Mouse (Mus musculus) regulatory T cell (primary cell): ENCODE measurements around the gene Ano10.
"Not testable (repeated sequence)": the region's sequence is repeated elsewhere in the genome, so short reads cannot be mapped to it uniquely, and the experiment has no call there.

Source experiments
- in situ Hi-C: fragments of 300-600 bp; cut with MboI, MseI; formaldehyde crosslinking; loops from one replicate; pipeline ENCODE4 v1.15.1; 2025; ENCODE audit warnings: high pct_unique_total_duplicates

Ano10 gene

GRCm38 (mm10) chr9:122199253-122199652, 95.0 kb downstream of the Ano10 start:
- in situ Hi-C loops, result no loop called here

GRCm38 (mm10) chr9:122198621-122199020, 95.6 kb downstream of the Ano10 start:
- in situ Hi-C loops, result no loop called here

GRCm38 (mm10) chr9:122197021-122197420, 97.2 kb downstream of the Ano10 start:
- in situ Hi-C loops, result no loop called here

- in situ Hi-C loops, result no loop called here
Measured at GRCm38 (mm10) chr9:122195042-122195682, 99.1 kb downstream of the Ano10 start.

GRCm38 (mm10) chr9:122193823-122194222, 100.4 kb downstream of the Ano10 start:
- in situ Hi-C loops, result no loop called here

GRCm38 (mm10) chr9:122193361-122193760, 100.9 kb downstream of the Ano10 start:
- in situ Hi-C loops, result no loop called here

GRCm38 (mm10) chr9:122188724-122189123, 105.5 kb downstream of the Ano10 start:
- in situ Hi-C loops, result no loop called here

GRCm38 (mm10) chr9:122187451-122187921, 106.7 kb downstream of the Ano10 start:
- in situ Hi-C loops, result no loop called here

- in situ Hi-C loops, result no loop called here
Measured at GRCm38 (mm10) chr9:122186643-122187226, 107.5 kb downstream of the Ano10 start.

- in situ Hi-C loops, result no loop called here
Measured at GRCm38 (mm10) chr9:122185953-122186352, 108.3 kb downstream of the Ano10 start.

GRCm38 (mm10) chr9:122185061-122185460, 109.2 kb downstream of the Ano10 start:
- in situ Hi-C loops, result no loop called here

- in situ Hi-C loops, result no loop called here
Measured at GRCm38 (mm10) chr9:122184329-122184728, 109.9 kb downstream of the Ano10 start.

- in situ Hi-C loops, result no loop called here
Measured at GRCm38 (mm10) chr9:122183074-122183473, 111.1 kb downstream of the Ano10 start.

- in situ Hi-C loops, result no loop called here
Measured at GRCm38 (mm10) chr9:122180105-122180504, 114.1 kb downstream of the Ano10 start.

- in situ Hi-C loops, result no loop called here
Measured at GRCm38 (mm10) chr9:122178427-122178826, 115.8 kb downstream of the Ano10 start.

- in situ Hi-C loops, result no loop called here
Measured at GRCm38 (mm10) chr9:122177256-122178220, 116.7 kb downstream of the Ano10 start.

GRCm38 (mm10) chr9:122174723-122175122, 119.5 kb downstream of the Ano10 start:
- in situ Hi-C loops, result no loop called here

GRCm38 (mm10) chr9:122173405-122174233, 120.6 kb downstream of the Ano10 start:
- in situ Hi-C loops, result no loop called here

GRCm38 (mm10) chr9:122172612-122173186, 121.5 kb downstream of the Ano10 start:
- in situ Hi-C loops, result no loop called here

GRCm38 (mm10) chr9:122169901-122170300, 124.3 kb downstream of the Ano10 start:
- in situ Hi-C loops, result no loop called here

- in situ Hi-C loops, result not testable (repeated sequence)
Measured at GRCm38 (mm10) chr9:122167719-122168118, 126.5 kb downstream of the Ano10 start.
